Mouse (Mus musculus) CH12.LX (cell line): ENCODE measurements around the gene Mmp13.

ENCODE experiments used
- CHD2 ChIP-seq: IDR thresholded peaks from 2 replicates; pipeline ENCODE4 v1.6.1; 2011; ENCODE audit warnings: low read length, improper control_type of control experiment
- CTCF ChIP-seq, 2 experiments: IDR thresholded peaks in 1 of 2; conservative IDR thresholded peaks in 1 of 2; 2 replicates each; pipeline ENCODE4 v1.5.1; 2011 to 2012; ENCODE audit warnings: low read depth in 2 of 2, low read length in 2 of 2, improper control_type of control experiment in 1 of 2, inconsistent platforms in 1 of 2, mild to moderate bottlenecking in 1 of 2, moderate library complexity in 1 of 2
- EP300 ChIP-seq: IDR thresholded peaks from 2 replicates; pipeline ENCODE4 v1.6.1; 2011; ENCODE audit warnings: low read length, improper control_type of control experiment
- ETS1 ChIP-seq: conservative IDR thresholded peaks from 2 replicates; pipeline ENCODE4 v1.6.1; 2012; ENCODE audit warnings: low read depth, mild to moderate bottlenecking, inconsistent platforms, low read length, improper control_type of control experiment, moderate library complexity
- IRF4 ChIP-seq: IDR thresholded peaks from 2 replicates; pipeline ENCODE4 v1.6.1; 2014; ENCODE audit warnings: low read depth, mild to moderate bottlenecking, inconsistent platforms, low read length, improper control_type of control experiment
- KAT2A ChIP-seq: IDR thresholded peaks from 2 replicates; pipeline ENCODE4 v1.6.1; 2012; ENCODE audit warnings: low read length, improper control_type of control experiment, inconsistent platforms; ENCODE audit not compliant: insufficient replicate concordance
- NELFE ChIP-seq: IDR thresholded peaks from 2 replicates; pipeline ENCODE4 v1.6.1; 2011; ENCODE audit warnings: low read depth, low read length, improper control_type of control experiment
- POLR2A ChIP-seq: IDR thresholded peaks from 2 replicates; pipeline ENCODE4 v1.6.1; 2011; ENCODE audit warnings: low read depth, mild to moderate bottlenecking, improper control_type of control experiment, low read length
- UBTF ChIP-seq: IDR thresholded peaks from 2 replicates; pipeline ENCODE4 v1.6.1; 2012; ENCODE audit warnings: low read depth, mild to moderate bottlenecking, inconsistent platforms, low read length, improper control_type of control experiment, moderate library complexity
- USF1 ChIP-seq: IDR thresholded peaks from 2 replicates; pipeline ENCODE4 v1.6.1; 2014; ENCODE audit warnings: low read depth, mild to moderate bottlenecking, inconsistent platforms, low read length, improper control_type of control experiment
- USF2 ChIP-seq: conservative IDR thresholded peaks from 2 replicates; pipeline ENCODE4 v1.6.1; 2011; ENCODE audit warnings: low read depth, low read length, improper control_type of control experiment

GRCm38 (mm10) chr9:7289501-7289900 lies 17.2 kb downstream of the Mmp13 start:
- TF ChIP-seq NELFE (no peak), CTCF (conservative IDR thresholded peaks at IDR 0.05 in 1 of 2, IDR thresholded peaks at IDR 0.05 in 1 of 2; ENCODE audit: low read depth in 2 of 2, low read length in 2 of 2) (no peak), CHD2 (no peak), POLR2A (no peak), UBTF (no peak), USF1 (no peak), KAT2A (no peak), USF2 (no peak), IRF4 (no peak), EP300 (no peak), ETS1 (no peak)
